Mouse (Mus musculus) left cerebral cortex, adult 18-20 months (tissue): ENCODE measurements around the gene Caly. TPM values are rescaled to one million over a fixed set of nuclear protein-coding genes. Genes with fewer than 3 reads are reported as not detected.

Experiments
- DNase-seq, 2 experiments: peaks; one replicate each; pipeline ENCODE4 v3.0.0; 2021 to 2022; ENCODE audit warnings: low spot score in 2 of 2, mixed read lengths in 1 of 2
- total RNA-seq, 2 experiments: library from RNA; stranded (reverse); gene quantifications; 2 replicates each; pipeline ENCODE4 v1.2.3; 2021

Gene Caly
- total RNA-seq, 2 experiments from 2014 or later: 188 to 210 TPM

DNA sequence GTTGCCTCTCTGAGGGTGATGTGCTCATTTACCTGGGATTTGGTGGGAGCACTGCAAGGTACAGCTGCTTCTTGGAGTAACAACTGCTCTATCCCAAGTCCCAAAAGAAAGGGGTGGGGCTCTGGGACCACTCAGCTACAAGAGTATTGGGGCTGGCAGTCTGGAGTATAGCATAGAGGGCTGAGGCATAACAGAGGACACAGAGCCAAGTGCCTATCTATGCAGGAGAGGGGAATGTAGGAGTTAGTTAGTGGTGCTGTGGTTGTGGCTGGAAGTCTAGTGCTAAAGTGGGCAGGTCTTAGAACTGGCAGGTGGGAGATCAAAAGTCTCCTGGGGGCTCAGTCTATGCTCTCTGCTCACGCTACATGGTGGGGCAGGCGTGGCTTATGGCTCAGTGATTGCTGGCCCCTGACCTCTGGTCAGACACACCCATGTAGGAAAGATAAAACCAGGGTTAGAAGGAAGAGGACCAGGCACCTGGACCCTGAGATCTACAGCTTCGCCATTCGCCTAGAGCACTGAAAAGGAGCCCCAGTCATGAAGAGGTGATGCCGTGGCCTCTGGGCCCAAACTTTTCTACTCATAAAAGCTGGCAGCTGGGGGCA, 10.7 kb upstream of the Caly start, which contains the start of gene Prap1:
Prap1 (plus strand) TSS at position 472 of the 605 bp plus-strand sequence.
- DNase-seq: no peak

DNA sequence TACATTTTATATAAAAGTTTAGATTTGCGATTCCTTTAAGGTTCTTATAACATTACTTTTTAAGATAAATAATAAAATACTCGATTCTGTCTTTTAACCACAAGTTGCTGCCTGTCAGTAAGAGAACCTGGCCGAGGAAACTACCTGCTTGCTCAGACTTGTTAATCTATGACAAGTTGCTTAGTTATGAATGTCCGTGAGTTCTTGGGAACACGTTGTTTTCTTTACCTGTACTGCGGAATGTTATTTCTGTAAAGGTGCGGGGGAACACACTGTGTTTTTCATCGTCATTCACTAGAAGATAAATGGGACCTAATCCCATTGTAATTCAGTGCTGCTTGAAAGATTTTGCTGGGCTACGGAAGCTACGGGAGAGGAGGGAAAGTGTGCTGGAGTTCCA, 8.3 kb upstream of the Caly start:
- DNase-seq: no peak

DNA sequence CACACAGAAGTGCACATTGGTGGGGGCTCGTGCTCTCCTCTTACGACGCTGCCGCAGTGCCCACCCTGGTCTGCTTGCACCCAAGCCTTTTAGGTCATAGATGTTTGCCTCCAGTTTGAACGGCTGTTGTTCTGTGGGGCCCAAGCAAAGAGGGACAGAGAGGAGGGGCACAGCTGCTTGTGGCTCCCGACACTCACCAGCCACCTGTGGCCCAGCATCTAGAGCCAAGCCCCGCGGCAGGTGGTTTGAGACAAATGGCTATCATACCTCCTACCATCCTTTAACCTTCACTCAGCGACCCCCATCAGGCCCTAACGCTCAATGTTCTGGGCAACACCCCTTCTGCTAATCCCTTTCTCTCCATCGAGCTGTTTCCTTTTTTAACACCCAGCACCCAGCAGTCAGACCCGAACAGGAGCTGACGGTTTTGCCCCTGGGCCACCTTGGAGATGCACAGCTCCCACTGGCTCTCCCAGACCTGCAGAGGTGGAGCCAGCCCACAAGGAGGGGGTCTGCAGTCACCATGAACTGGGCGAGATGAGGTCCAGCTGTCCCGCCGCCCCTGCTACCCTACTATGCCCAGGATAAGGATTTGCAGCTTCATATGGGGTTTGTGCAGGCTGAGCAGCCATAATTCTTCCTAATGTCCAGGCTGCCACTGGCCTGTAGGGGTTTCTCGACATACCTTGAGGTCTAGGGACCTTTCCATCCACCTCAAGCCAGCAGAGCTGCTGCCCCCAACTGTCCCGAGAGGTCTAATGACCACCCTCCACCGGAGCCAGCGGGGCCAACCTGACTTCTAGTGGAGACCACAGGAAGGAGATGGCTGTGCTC, 723 bp downstream of the Caly start:
- DNase-seq: peak; percentile 40 to 61

DNA sequence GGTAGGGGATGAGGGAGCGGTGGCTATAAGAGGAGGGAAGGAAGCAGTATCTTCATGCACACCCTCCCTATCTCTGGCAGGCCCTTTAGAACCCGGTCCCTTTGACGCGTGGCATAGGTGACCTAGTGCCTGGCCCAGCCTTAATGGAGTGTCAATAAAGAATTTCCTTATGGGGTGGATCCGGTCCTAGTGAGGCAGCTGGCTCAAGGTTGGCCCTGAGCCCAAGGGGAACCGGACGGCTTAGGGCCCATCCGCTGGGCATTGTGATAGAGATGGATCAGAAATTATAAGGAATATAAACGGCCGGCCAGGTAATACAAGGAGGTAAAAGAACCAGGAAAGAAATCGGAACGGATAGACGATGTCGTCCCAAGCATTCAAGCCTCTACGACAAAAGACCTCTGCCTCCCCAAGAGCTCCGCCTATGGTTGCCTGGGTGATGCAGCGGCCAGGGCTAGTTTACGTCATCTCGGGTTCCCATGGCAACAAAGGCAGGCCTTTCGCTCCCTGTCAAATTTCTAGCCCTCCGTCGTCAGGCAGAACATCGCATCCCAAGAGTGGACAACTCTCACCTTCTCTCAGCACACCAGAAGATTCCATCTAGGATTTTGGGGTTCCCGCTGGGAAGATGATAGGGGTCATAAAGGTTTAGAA, 1.7 kb downstream of the Caly start:
- DNase-seq: peak; percentile 93 to 95

DNA sequence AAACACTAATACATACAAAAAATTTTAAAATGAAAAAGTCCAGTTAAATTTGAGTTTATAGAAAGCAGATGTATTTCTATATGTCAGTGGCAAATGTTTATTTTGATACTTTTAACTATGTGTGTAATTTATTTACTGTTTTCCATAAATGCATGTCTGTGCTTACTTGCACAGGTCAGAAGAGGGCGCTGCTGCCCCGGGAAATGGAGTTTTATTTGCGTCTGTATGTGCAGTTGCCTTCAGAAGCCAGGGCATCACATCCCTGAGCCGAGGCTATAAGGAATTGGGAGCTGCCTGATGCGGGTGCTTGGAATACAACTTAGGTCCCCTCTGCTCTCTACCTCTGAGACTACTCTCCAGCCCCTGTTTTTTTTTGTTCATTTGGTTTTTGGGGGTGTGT, 3.6 kb downstream of the Caly start:
- DNase-seq: peak; percentile 79 to 83

DNA sequence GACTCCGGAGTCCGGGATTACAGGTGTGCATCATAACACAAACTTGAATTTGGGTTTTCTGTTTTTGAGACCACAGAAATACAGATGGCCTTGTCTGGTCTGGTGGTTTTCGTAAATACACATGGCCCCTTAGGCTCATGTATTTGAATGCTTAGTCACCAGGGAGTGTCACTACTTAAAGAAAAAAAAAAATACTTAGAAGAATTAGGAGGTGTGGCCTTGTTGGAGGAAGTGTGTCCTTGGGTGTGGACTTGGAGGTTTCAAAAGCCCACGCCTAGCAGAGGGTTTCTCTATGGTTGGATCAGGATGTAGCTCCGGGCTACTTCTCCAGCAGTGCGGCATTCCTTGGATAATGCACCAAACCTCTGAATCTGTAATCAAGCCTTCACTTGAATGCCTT, 4.7 kb downstream of the Caly start:
- no peak for DNase-seq

DNA sequence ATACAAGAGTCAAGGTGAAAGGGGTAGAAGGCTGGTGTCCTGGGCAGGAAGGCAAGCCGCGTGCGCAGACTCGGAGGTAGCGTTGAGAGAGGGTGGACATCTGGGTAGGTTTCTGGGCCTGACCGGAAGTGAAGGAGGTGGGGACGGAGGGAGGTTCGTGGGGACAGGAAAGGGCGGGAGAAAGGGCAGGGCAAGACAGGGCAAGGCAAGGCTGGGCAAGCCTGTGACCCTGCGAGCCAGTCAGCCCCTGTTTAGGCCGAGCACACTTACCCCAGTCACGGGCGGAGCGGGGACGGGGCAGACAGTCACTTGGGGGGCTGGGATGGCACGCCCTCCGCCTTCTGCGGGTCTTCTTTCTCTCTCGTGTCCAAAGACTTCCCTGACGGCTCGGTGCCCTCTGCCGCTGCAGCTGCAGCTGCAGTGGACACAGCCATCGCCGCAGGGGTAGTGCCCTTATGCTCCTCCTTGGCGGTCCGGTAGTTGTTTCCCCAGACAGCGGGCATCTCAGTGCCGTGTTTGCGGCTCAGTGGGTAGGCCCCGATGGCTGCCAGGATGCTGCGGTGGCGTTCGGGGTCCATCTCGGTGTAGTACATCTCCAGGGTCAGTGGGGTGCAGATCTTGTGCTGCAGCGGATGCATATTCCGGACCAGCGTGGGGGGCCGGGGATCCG, 12.2 kb downstream of the Caly start:
- no peak for DNase-seq

DNA sequence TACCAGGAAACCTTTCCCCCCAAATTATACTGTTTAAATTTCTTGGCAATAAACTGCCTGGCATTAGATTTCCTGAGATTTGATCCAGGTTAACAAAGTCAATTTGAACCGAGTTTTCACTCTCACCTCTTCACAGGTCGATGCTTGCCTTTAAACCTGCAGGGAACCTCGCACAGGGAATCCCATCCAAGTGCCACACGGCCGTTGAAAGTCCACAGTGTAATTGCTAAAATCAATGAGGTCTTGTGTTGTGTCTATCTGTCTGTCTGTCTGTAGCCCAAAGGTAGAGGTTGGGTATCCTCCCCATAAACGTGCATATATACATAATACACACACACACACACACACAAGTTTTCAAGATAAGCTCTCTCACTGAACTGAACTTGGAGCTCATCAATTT, 15.0 kb downstream of the Caly start:
- no peak for DNase-seq

DNA sequence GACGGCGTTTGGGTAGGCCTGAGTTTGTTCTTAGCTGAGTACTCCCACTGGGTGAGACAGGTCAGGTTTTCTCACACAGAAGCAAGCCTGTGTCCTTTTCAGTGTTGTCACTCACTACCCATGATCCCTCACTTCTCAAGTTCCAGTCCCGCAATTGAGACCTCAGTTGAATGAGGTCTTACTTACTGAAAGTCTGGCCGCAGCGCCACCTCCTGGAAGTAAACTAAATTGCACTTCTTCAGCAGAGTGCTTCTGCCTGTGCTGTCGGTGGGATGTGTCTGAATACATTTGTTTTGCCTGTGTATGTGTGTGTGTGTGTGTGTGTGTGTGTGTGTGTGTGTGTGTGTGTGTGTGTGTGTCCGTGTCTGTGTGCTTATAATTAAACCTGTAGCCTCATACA, 19.3 kb downstream of the Caly start:
- peak; percentile 77 to 85 for DNase-seq

DNA sequence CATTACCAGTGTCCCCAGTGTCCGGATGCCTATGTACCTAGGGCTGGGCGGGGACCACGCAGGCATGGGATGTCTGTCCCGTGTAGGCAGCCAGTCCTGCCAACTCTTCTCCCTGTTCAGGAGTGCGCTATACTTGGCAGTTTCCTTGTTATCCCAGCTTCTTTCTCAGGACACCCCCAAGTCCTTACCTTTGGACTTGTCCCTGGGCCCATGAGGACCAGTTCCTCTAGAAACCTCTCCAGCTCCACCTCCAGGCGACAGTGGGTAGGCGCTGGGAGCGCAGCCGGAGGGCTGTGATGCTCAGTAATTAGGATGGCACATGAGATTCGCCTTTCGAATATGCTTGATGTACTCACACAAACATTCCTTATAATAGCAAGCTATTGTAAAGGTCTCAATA, 20.0 kb downstream of the Caly start:
- peak in 1 of 2 experiments; percentile 29 for DNase-seq

DNA sequence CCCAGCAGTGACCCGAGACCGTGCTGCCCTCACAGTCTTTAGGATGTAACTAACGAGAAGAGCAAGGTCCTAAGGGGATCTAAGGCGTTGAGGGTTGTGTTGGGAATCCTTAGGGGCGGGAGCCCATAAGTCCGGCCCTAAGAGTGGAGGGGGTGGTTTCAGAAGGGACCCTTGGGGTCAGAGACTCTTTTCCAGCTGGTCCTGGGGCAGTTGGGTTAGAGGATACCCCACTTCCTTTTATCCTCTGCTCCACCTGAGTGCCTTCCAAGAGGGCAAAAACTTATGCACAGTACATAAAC, 20.6 kb downstream of the Caly start:
- no peak for DNase-seq

DNA sequence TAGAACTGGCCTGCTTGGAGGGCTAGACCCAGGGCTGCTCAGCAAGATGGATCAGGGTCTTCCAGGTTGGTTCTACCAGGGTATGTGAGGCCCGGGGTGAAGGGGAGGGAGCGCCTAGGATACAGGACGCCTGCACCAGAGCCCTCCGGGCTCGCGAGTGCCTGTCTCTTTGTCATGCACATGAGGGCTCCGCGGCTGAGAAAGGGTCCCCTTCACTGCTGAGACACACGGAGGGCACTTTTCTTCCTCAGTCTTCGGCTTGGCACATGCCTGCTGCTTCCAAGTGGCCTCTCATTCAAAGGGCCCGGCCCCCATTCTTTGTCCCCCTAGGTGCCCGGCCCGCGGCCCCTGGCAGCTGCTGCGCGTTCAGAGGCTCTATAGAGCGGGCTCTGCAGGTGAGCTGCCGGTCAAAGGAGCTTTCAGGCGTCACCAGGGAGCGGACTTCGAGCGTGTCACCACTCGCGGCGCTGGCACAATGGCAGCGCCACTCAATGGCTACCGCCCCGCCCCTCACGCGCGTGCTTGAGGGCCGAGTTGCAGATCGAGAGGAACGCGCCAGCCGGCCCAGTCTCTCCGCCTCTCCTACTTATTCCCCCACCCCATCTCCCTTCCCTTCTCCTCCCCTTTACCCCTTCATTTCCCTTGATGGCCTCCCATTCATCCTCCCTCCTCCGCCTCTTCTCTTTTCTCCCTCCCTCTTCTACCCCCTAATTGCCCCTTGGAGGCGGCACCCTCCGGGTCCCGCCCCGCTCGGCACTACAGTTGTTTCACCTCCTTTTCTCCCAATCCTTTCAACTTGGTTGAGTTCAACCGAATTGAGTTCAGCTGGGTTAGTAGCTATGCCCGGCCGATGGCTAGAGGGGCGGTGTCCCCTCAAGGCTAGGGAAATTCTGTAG, 21.2 kb downstream of the Caly start:
- DNase-seq: no peak

DNA sequence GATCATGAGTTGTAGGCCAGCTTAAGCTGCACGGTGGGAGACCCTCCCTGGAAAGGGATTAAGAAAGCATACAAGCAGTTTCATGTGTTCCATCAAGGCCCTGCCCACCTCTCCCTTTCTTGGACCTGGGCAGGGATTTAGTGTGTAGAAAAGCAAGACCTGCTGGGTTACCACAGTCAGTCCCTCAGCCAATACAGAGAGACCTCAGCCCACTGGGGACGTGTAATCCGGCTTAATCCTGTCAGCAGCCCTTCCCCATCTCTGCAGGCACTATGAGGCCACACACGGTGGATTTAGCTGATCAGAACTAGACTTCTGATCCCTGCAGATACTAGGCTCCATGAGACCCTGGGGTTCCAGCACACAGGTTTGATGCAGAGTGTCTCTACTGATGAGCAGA, 22.7 kb downstream of the Caly start:
- DNase-seq: no peak

DNA sequence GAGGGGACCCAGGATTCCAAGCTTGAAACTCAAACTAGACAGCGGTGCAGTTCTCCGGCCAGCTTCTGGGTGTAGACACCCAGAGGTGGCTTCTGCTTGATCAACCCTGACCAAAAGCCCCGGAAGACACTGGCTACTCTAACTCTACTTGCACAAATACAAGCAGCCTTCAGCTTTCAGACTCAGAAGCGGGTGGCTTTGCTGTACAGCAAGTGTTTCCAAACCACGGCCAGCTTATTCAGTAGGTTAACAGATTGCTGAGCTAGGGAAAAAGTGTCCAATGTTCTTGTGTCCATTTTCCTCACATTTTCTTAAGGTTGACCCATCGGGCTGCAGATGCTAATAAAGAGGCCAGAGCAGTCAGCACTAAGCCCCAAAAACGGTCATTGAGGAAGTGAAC, 23.8 kb downstream of the Caly start:
- DNase-seq: no peak

DNA sequence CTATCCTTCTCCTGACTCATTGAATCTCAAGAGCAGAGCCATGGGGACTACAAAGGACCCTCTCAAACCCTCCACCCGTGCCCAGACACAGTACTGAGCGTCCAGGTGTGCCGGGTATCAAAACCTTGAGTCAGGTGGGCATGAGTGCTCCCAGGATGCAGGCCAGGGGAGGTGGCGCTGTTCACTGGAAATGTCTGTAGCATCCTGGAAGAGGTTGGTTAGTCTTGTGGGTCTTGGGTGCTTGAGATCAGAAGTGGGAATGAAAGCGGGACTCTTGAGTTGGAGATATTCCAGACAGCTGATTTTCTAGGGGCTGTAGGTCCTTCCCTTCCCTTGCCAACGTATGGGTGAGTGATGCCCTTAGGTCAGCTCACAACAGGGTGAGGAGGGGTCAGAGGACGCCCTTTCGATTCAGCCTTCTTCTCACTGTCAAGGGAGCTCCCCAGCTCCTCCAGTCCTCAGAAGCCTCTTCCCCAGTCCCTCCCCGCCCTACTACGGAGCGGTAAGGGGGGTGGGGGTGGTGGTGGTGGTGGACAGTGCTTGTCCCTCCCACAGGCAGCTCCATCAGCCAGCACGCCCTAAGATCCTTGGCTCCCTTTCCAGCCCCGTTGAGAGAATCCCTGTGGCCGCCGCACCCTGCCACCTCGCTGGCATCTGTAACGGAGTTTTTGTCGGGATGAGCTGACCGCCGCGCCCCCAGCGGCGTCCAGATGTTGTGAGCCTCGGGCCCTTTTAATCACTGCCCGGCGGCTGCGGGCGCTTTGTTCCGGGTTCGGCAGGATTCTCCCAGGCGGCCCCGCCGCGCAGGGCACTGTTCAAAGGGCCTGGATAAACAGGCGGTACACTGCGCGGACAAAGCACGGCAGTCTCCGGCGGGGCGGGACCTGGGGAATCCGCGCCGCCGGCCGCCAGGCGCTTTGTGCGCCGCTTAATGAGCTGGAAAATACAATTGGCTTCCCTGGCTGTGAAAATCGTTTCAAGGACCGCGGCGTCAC, 24.6 kb downstream of the Caly start:
- no peak for DNase-seq

DNA sequence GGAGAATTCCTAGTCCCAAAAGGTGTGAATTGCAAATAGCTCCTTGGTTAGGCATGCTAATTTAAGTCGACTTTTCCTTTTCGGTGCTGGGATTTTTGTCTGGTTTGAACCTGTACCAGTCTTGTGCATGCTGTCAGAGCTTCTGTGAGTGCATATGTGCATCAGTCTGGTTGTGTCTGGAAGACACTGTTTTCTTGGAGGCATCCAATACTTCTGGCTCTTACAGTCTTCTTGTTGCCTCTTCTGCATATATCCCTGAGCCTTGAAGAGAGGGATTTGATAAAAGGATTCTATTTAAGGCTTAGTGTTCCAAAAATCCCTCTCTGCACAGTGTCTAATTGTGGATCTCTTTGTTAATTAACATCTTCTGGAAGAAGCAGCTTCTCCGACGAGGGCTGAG, 28.2 kb downstream of the Caly start:
- DNase-seq: no peak

DNA sequence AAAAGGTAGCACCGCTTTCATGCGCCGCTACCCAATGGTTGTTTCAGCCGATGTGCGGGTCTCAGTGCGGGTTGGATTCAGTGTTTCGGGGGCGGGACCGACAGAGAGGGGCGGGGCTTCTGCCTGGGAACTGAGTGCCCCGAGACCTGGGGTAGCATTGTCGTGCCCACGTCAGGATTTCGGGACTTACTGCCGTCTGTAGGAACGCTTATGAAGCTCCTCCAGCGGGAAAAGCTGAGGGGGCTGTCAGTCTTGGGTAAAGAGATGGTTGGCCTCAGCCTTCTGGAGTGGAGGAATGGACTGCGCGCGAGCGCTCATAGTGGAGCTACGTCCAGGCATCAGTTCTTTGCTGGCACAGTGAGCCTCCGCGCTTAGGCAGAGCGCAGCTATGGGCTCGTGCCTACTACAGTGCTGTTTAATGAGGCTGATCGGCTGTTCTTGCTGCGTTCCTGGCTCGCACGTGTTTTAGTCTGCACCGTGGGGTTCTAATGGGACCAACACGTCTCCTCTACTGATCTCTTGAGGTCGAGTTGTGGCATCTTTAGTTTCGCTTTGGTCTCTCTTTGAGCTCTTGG, 33.1 kb downstream of the Caly start:
- DNase-seq: peak in 1 of 2 experiments; percentile 15

DNA sequence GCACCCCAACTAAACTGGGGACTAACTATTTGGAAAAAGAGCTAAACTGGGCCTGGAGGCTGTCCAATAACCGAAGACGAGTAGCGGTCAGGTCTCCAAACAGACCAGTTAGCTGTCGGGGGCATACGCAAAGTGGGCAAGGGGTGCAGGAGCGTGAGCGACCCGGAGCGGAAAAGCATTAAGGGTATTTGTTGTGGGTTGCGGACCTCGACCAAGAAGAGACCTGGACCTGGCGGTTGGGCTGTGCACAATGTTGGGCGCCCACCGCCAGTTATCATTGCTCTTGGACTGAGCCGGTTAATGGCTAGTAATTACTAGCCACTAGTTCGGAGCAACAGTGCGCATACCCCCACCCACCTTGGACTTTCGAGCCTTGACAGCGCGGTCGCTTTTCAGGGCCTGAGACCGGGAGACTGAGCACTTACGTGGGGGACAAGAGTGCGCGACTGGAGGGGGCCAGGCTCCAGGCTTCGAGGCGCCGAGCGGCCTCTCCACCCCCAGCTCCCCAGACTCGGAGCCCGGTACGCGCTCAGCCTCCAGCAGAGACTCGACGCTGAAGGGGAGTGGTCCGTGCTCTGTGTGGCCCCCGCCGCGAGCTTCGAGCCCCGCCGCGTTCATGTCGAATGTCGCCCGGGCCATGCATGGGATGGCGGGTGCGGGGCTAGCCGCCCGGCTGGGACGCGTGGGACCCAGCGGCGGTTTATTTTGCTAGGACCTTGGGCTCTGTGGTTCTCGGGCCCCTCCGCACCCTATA, 33.8 kb downstream of the Caly start, which contains the start of gene Msx3:
Msx3 (minus strand) TSS at position 729 of the 754 bp plus-strand sequence.
- no peak for DNase-seq
